Mouse (Mus musculus) MEL (cell line): Measurements from ENCODE around the gene Col4a4. TPM values are rescaled to one million over a fixed set of nuclear protein-coding genes. Genes with fewer than 3 reads are reported as not detected.

Experiments used
- DNase-seq: peaks from one replicate; pipeline ENCODE4 v3.0.0; 2011; ENCODE audit warnings: low read depth, low spot score
- H3K27ac ChIP-seq: 2 replicates; pipeline ENCODE4 v1.5.1; 2012; ENCODE audit warnings: low read depth, mild to moderate bottlenecking, control low read depth, low read length, moderate library complexity; ENCODE audit not compliant: control insufficient read depth
- H3K27me3 ChIP-seq, 2 experiments: fragments of 150-350 bp in 1 of 2; sonication (generic) in 1 of 2; 2 replicates each; pipeline ENCODE4 v1.6.1; 2012; ENCODE audit warnings: low read length in 2 of 2, mild to moderate bottlenecking in 2 of 2, improper control_type of control experiment in 1 of 2, moderate library complexity in 1 of 2; ENCODE audit not compliant: insufficient read depth in 2 of 2, control insufficient read depth in 1 of 2
- H3K36me3 ChIP-seq, 2 experiments: 2 replicates each; pipeline ENCODE4 v1.6.1; 2012 to 2014; ENCODE audit warnings: low read length in 2 of 2, improper control_type of control experiment in 1 of 2, inconsistent platforms in 1 of 2, mild to moderate bottlenecking in 1 of 2; ENCODE audit not compliant: insufficient read depth in 2 of 2, control insufficient read depth in 1 of 2
- H3K4me1 ChIP-seq, 2 experiments: fragments of 150-350 bp in 1 of 2; sonication (generic) in 1 of 2; 2 replicates each; pipeline ENCODE4 v1.6.1; 2012; ENCODE audit warnings: low read length in 2 of 2, improper control_type of control experiment in 1 of 2, mild to moderate bottlenecking in 1 of 2; ENCODE audit not compliant: insufficient read depth in 2 of 2, control insufficient read depth in 1 of 2
- H3K4me3 ChIP-seq, 2 experiments: fragments of 150-350 bp in 1 of 2; sonication (generic) in 1 of 2; 2 replicates each; pipeline ENCODE4 v1.5.1; 2012; ENCODE audit warnings: low read depth in 2 of 2, low read length in 2 of 2, mild to moderate bottlenecking in 2 of 2, moderate library complexity in 2 of 2, control low read depth in 1 of 2, improper control_type of control experiment in 1 of 2; ENCODE audit not compliant: control insufficient read depth in 1 of 2, insufficient read depth in 1 of 2
- H3K79me2 ChIP-seq: 2 replicates; pipeline ENCODE4 v1.6.1; 2012; ENCODE audit warnings: mild to moderate bottlenecking, low read length, moderate library complexity; ENCODE audit not compliant: control insufficient read depth, poor library complexity, insufficient read depth
- H3K9ac ChIP-seq: 2 replicates; pipeline ENCODE4 v1.6.1; 2012; ENCODE audit warnings: low read depth, mild to moderate bottlenecking, control low read depth, low read length, moderate library complexity; ENCODE audit not compliant: control insufficient read depth, poor library complexity, severe bottlenecking
- H3K9me3 ChIP-seq: fragments of 150-350 bp; sonication (generic); replicated peaks from 2 replicates; pipeline ENCODE4 v1.6.1; 2012; ENCODE audit warnings: mild to moderate bottlenecking, low read length, improper control_type of control experiment, moderate library complexity; ENCODE audit not compliant: insufficient read depth
- BHLHE40 ChIP-seq: IDR thresholded peaks from 2 replicates; pipeline ENCODE4 v1.6.1; 2012; ENCODE audit warnings: low read depth, mild to moderate bottlenecking, inconsistent platforms, low read length, improper control_type of control experiment, borderline replicate concordance
- CHD1 ChIP-seq: IDR thresholded peaks from 2 replicates; pipeline ENCODE4 v1.6.1; 2012; ENCODE audit warnings: low read depth, mild to moderate bottlenecking, inconsistent platforms, low read length, improper control_type of control experiment
- CTCF ChIP-seq, 3 experiments: IDR thresholded peaks in 2 of 3; conservative IDR thresholded peaks in 1 of 3; 2 replicates each; pipeline ENCODE4 v1.5.1; 2011 to 2012; ENCODE audit warnings: low read length in 3 of 3, low read depth in 2 of 3, mild to moderate bottlenecking in 2 of 3, improper control_type of control experiment in 1 of 3, inconsistent platforms in 1 of 3, mixed read lengths in 1 of 3, moderate library complexity in 1 of 3; ENCODE audit not compliant: control insufficient read depth in 1 of 3, insufficient read depth in 1 of 3, poor library complexity in 1 of 3, severe bottlenecking in 1 of 3
- ETS1 ChIP-seq: IDR thresholded peaks from 2 replicates; pipeline ENCODE4 v1.6.1; 2012; ENCODE audit warnings: low read depth, mild to moderate bottlenecking, inconsistent platforms, low read length, improper control_type of control experiment, moderate library complexity
- GABPA ChIP-seq: IDR thresholded peaks from 2 replicates; pipeline ENCODE4 v1.6.1; 2012; ENCODE audit warnings: low read depth, mild to moderate bottlenecking, inconsistent platforms, low read length, improper control_type of control experiment, moderate library complexity
- GATA1 ChIP-seq: IDR thresholded peaks from 2 replicates; pipeline ENCODE4 v1.6.1; 2011; ENCODE audit warnings: low read depth, low read length, improper control_type of control experiment
- KAT2A ChIP-seq: conservative IDR thresholded peaks from 2 replicates; pipeline ENCODE4 v1.6.1; 2012; ENCODE audit warnings: low read depth, low read length, improper control_type of control experiment, inconsistent platforms
- MAFK ChIP-seq: IDR thresholded peaks from 2 replicates; pipeline ENCODE4 v1.6.1; 2011; ENCODE audit warnings: low read depth, mild to moderate bottlenecking, low read length, improper control_type of control experiment, borderline replicate concordance
- MEF2A ChIP-seq: IDR thresholded peaks from 2 replicates; pipeline ENCODE4 v1.6.1; 2014; ENCODE audit warnings: low read depth, mild to moderate bottlenecking, inconsistent platforms, low read length, improper control_type of control experiment; ENCODE audit not compliant: poor library complexity, insufficient replicate concordance, severe bottlenecking; ENCODE audit errors: extremely low read depth
- MYC ChIP-seq: IDR thresholded peaks from 2 replicates; pipeline ENCODE4 v1.6.1; 2011; ENCODE audit warnings: low read depth, mild to moderate bottlenecking, low read length, improper control_type of control experiment, moderate library complexity
- NRF1 ChIP-seq: IDR thresholded peaks from 2 replicates; pipeline ENCODE4 v1.6.1; 2014; ENCODE audit warnings: low read depth, mild to moderate bottlenecking, inconsistent platforms, low read length, improper control_type of control experiment, moderate library complexity; ENCODE audit not compliant: poor library complexity, insufficient read depth, severe bottlenecking
- POLR2A ChIP-seq, 2 experiments: IDR thresholded peaks; 2 replicates each; pipeline ENCODE4 v1.6.1; 2011 to 2012; ENCODE audit warnings: low read length in 2 of 2, mild to moderate bottlenecking in 2 of 2, control low read depth in 1 of 2, improper control_type of control experiment in 1 of 2, low read depth in 1 of 2, moderate library complexity in 1 of 2; ENCODE audit not compliant: control insufficient read depth in 1 of 2, insufficient read depth in 1 of 2, poor library complexity in 1 of 2
- POLR2AphosphoS2 ChIP-seq: IDR thresholded peaks from 2 replicates; pipeline ENCODE4 v1.6.1; 2011; ENCODE audit warnings: low read length, improper control_type of control experiment
- RCOR1 ChIP-seq: IDR thresholded peaks from 2 replicates; pipeline ENCODE4 v1.6.1; 2012; ENCODE audit warnings: low read depth, mild to moderate bottlenecking, inconsistent platforms, low read length, improper control_type of control experiment
- SMC3 ChIP-seq: IDR thresholded peaks from 2 replicates; pipeline ENCODE4 v1.6.1; 2011; ENCODE audit warnings: low read depth, low read length, improper control_type of control experiment
- TCF12 ChIP-seq: IDR thresholded peaks from 2 replicates; pipeline ENCODE4 v1.6.1; 2014; ENCODE audit warnings: low read depth, mild to moderate bottlenecking, inconsistent platforms, low read length, improper control_type of control experiment, moderate library complexity
- UBTF ChIP-seq: IDR thresholded peaks from 2 replicates; pipeline ENCODE4 v1.6.1; 2012; ENCODE audit warnings: low read depth, mild to moderate bottlenecking, inconsistent platforms, low read length, improper control_type of control experiment, moderate library complexity, borderline replicate concordance; ENCODE audit not compliant: insufficient read depth
- ZMIZ1 ChIP-seq: IDR thresholded peaks from 2 replicates; pipeline ENCODE4 v1.6.1; 2012; ENCODE audit warnings: low read depth, mild to moderate bottlenecking, inconsistent platforms, low read length, improper control_type of control experiment, moderate library complexity
- ZNF384 ChIP-seq: IDR thresholded peaks from 2 replicates; pipeline ENCODE4 v1.6.1; 2012; ENCODE audit warnings: low read depth, mild to moderate bottlenecking, inconsistent platforms, low read length, improper control_type of control experiment
- polyA plus RNA-seq, 2 experiments: library from polyadenylated mRNA; stranded (reverse) in 1 of 2; unstranded in 1 of 2; fragments of >175 nt in 1 of 2; fragments of >200 nt in 1 of 2; gene quantifications; 2 replicates each; pipeline versions ENCODE4 v1.2.1 to v1.2.4; 2012; ENCODE audit warnings: low replicate concordance in 2 of 2, low read depth in 1 of 2; ENCODE audit not compliant: insufficient read length in 2 of 2, insufficient read depth in 1 of 2, missing spikeins in 1 of 2
- total RNA-seq: library from RNA; depleted of rRNA; stranded (reverse); fragments of 300-350 nt; gene quantifications from 2 replicates; pipeline ENCODE4 v1.2.3, GENCODE M21; 2012

Gene Col4a4
- total and polyA plus RNA-seq, 3 experiments, result 0.03 TPM; not detected in 2

DNA sequence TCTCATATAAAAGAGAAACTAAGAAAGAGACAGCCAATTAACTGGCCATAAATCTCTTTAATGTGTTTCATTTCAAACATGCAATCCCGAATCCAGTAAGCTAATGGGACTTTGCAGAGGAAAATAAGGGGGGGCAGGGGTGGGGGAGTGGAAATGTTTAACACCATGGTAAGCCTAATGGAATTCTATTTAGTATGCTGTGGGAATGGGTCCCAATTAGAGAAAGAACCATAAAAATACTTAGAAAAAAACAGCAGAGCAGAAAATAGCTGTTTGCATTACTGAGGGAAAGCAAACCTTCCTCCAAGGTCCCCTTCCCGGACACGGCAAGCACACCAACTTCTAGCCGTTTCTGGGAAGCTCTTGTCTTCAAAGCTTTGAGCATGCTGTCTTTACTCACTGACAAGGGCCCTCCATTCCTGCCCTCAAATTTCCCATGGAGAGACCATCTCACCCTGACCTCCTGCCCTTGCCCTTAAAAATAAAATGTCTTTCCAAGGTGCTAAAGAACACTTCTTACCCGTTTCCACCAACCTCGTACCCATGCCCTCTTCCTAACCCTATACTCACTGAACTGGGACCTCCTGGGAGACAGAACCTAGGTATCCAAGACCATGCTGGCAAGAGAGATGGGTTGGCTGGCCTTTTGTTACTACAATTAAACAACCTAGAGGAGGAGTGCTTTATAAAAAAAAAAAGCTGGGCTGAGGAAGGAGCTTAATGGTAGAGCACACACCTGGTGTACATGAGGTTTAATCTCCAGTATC, 42.0 kb downstream of the Col4a4 start:
- Histone ChIP-seq H3K9me3 (no peaks in the 10 kb centered on the region), H3K27ac (no peak overlapping the region), H3K9ac (no peak overlapping the region), H3K36me3 (no peaks in the 10 kb centered on the region), H3K79me2 (no peaks in the 10 kb centered on the region), H3K27me3 (peaks cover 3% of the 10 kb centered on the region in 2 experiments; a peak in 2 of 4 replicates), H3K4me3 (no peak overlapping the region), H3K4me1 (no peaks in the 10 kb centered on the region)
- TF ChIP-seq CTCF (IDR thresholded peaks at IDR 0.05 in 2 of 3, conservative IDR thresholded peaks at IDR 0.05 in 1 of 3; ENCODE audit: control insufficient read depth in 1 of 3, insufficient read depth in 1 of 3, low read depth in 2 of 3, low read length in 3 of 3, poor library complexity in 1 of 3, severe bottlenecking in 1 of 3), result no peak
- no peak for TF ChIP-seq POLR2A (IDR thresholded peaks at IDR 0.05; ENCODE audit: control insufficient read depth in 1 of 2, insufficient read depth in 1 of 2, low read depth in 1 of 2, low read length in 2 of 2, poor library complexity in 1 of 2)
- no peak for TF ChIP-seq CHD1
- TF ChIP-seq RCOR1, result no peak
- no peak for TF ChIP-seq SMC3
- TF ChIP-seq ETS1, result no peak
- no peak for TF ChIP-seq KAT2A
- TF ChIP-seq MAFK, result no peak
- no peak for TF ChIP-seq GATA1
- TF ChIP-seq MYC, result no peak
- TF ChIP-seq POLR2AphosphoS2, result no peak
- TF ChIP-seq BHLHE40, result no peak
- TF ChIP-seq ZMIZ1, result no peak
- TF ChIP-seq GABPA, result no peak
- TF ChIP-seq UBTF, result no peak
- no peak for TF ChIP-seq NRF1
- no peak for DNase-seq

DNA sequence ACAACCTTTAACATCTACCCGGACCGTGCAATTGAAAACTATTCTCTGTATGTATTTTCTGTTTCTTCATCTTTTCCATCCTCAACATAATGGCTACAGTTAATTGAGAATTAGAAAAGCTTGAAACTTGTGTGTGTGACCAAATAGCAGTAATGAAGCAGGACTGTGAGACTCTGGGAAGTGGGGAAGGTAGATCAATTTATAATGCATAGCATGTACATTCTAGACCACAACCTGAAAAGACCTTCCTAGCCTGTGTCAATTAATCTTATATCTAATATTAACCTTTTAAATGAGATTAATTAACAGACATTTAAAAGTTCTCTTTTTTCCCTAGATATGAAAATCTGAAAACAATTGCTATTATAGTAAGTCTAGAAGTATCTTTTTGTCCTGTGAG, 42.7 kb downstream of the Col4a4 start:
- Histone ChIP-seq H3K9ac (no peak overlapping the region), H3K27ac (no peak overlapping the region), H3K79me2 (no peaks in the 10 kb centered on the region), H3K4me3 (no peak overlapping the region), H3K9me3 (no peaks in the 10 kb centered on the region), H3K4me1 (no peaks in the 10 kb centered on the region), H3K36me3 (no peaks in the 10 kb centered on the region), H3K27me3 (peaks cover 3% of the 10 kb centered on the region in 2 experiments; a peak in 2 of 4 replicates)
- no peak for DNase-seq
- TF ChIP-seq ETS1 (no peak), TCF12 (no peak), ZNF384 (no peak), MAFK (no peak), GABPA (no peak), BHLHE40 (no peak), MEF2A (no peak)
